Mouse (Mus musculus): ENCODE results near the gene Apoa4.

Gene Apoa4

GRCm38 (mm10) chr9:46272677-46273454 lies 32.4 kb downstream of the Apoa4 start, which contains the start of gene Zpr1:
Zpr1 (plus strand) TSS chr9:46273064.
- peak; percentile 83 to 84 for DNase-seq (ENCODE audit: low spot score in 2 of 2)

- no peak for DNase-seq (ENCODE audit: low spot score in 2 of 2)
Observed at GRCm38 (mm10) chr9:46274494-46274893, 34.0 kb downstream of the Apoa4 start.

- DNase-seq (ENCODE audit: low spot score in 2 of 2), result peak; percentile 91 to 96
Observed at GRCm38 (mm10) chr9:46282631-46283436, 42.3 kb downstream of the Apoa4 start, which contains the start of gene Bud13. Bud13 (plus strand) TSS chr9:46283008.

Measured in thymus, postnatal 10 days (tissue).